Mouse (Mus musculus) ES-Bruce4 (cell line): ENCODE results near the gene Vapb.

Experiments
- CTCF ChIP-seq: IDR thresholded peaks from one replicate; pipeline ENCODE4 v1.8.1; 2011; ENCODE audit warnings: low read depth, low read length
- EP300 ChIP-seq: IDR thresholded peaks from 2 replicates; pipeline ENCODE4 v1.6.1; 2011; ENCODE audit warnings: low read depth, low read length; ENCODE audit not compliant: insufficient read depth
- POLR2A ChIP-seq: IDR thresholded peaks from one replicate; pipeline ENCODE4 v1.8.1; 2011; ENCODE audit warnings: low read length; ENCODE audit not compliant: insufficient read depth

DNA sequence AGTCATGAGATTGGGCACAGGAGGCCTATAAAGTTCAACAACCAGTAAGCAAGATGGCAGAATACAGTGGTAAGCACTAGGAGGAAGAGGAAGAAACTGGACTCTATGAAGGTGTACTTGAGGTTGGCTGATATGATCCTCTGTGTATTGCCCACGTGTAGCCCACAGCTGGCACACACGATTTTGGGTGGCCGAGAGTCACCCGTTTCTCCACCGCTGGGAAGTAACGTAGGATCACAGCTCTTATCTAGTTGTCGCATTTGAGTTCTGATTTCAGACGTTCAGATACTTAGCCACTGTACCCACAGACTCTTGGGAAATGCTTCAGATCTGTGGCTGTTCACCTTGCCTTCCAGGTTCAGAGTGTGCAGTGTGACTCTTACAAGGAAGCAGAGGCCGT, 921 bp downstream of the Vapb start:
- TF ChIP-seq CTCF, result no peak
- TF ChIP-seq EP300, result no peak
- TF ChIP-seq POLR2A, result no peak
